Mouse (Mus musculus) hindbrain, embryonic 14.5 days (tissue): Measurements from ENCODE around the gene Max. TPM values are rescaled to one million over a fixed set of nuclear protein-coding genes. Genes with fewer than 3 reads are reported as not detected.

Experiments used
- ATAC-seq: fragments of 200-750 bp; cut with Nextera tagmentation; 2 replicates; pipeline ENCODE4 v1.8.0; 2017; ENCODE audit warnings: moderate number of reproducible peaks, mild to moderate bottlenecking, moderate TSS enrichment, moderate library complexity; ENCODE audit not compliant: low FRiP score
- DNase-seq: peaks from one replicate; pipeline ENCODE4 v3.0.0-alpha.2; 2015; ENCODE audit warnings: low spot score
- H3K27ac ChIP-seq: fragments of 300-500 bp; sonication (generic); 2 replicates; pipeline ENCODE4 v1.5.1; 2014; ENCODE audit warnings: mild to moderate bottlenecking, moderate library complexity
- H3K27me3 ChIP-seq: fragments of 300-500 bp; sonication (generic); 2 replicates; pipeline ENCODE4 v1.6.1; 2014; ENCODE audit warnings: mild to moderate bottlenecking, low read length, mixed read lengths; ENCODE audit not compliant: control insufficient read depth, insufficient read depth
- H3K36me3 ChIP-seq: fragments of 300-500 bp; sonication (generic); replicated peaks from 2 replicates; pipeline ENCODE4 v1.6.1; 2014; ENCODE audit not compliant: control insufficient read depth, insufficient read depth
- H3K4me1 ChIP-seq: fragments of 300-500 bp; sonication (generic); replicated peaks from 2 replicates; pipeline ENCODE4 v1.6.1; 2014; ENCODE audit warnings: antibody characterized with exemption, low read length, mixed read lengths; ENCODE audit not compliant: control insufficient read depth, insufficient read depth
- H3K4me2 ChIP-seq: fragments of 300-500 bp; sonication (generic); replicated peaks from 2 replicates; pipeline ENCODE4 v1.6.1; 2014; ENCODE audit warnings: mild to moderate bottlenecking, moderate library complexity
- H3K4me3 ChIP-seq: fragments of 300-500 bp; sonication (generic); replicated peaks from 2 replicates; pipeline ENCODE4 v1.5.1; 2014; ENCODE audit warnings: mild to moderate bottlenecking, low read length
- H3K9ac ChIP-seq: fragments of 300-500 bp; sonication (generic); 2 replicates; pipeline ENCODE4 v1.6.1; 2014
- H3K9me3 ChIP-seq: fragments of 300-500 bp; sonication (generic); 2 replicates; pipeline ENCODE4 v1.6.1; 2016; ENCODE audit warnings: low read length; ENCODE audit not compliant: control insufficient read depth
- WGBS: fragments of 180-500 bp; shearing (Covaris S2); extraction: QIAGEN DNeasy Blood & Tissue Kit; methylation state at CpG from one replicate; pipeline ENCODE4 v1.1.7; 2014; 5-methylcytosine and 5-hydroxymethylcytosine counted together
- polyA plus RNA-seq: library from polyadenylated mRNA; unstranded; fragments of >200 nt; fragmentation: Nextera tagmentation; extraction: Ambion mirVana; gene quantifications from 2 replicates; pipeline ENCODE4 v1.2.1, GENCODE M21; 2014

Gene Max
- polyA plus RNA-seq, 1 experiment from 2014 or later, result 47.6 TPM

DNA sequence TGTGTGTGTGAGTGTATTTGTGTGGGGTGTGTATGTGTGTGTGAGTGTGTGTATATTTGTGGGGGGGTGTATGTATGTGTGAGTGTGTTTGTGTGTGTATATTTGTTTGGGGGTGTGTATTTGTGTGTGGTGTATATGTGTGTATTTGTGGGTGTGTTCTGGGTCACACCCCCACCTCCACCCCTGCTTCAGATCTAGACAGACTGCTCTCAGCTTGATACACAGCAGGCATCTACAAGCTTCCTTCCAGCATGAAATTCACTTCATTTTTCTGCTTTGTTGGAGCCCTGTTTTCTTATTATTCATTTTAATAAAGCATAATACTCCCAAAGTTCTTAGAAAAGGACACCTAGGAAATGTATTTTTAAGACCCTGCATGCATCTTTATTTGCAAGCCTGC, 63.9 kb downstream of the Max start:
- H3K9me3 ChIP-seq, result no peaks in the 10 kb centered on the region
- H3K9ac ChIP-seq, result no peak overlapping the region
- no peak overlapping the region for H3K4me3 ChIP-seq
- H3K27me3 ChIP-seq, result no peaks in the 10 kb centered on the region
- no peak overlapping the region for H3K27ac ChIP-seq
- 0 out of 2 replicates have a peak, but pooled peaks cover 4% of the 10 kb centered on the region for H3K4me1 ChIP-seq
- DNase-seq, result no peak
- ATAC-seq, result no peak
- no peak overlapping the region for H3K4me2 ChIP-seq
- H3K36me3 ChIP-seq, result peaks cover 6% of the 10 kb centered on the region; the same call in 1 of the 2 replicates

DNA sequence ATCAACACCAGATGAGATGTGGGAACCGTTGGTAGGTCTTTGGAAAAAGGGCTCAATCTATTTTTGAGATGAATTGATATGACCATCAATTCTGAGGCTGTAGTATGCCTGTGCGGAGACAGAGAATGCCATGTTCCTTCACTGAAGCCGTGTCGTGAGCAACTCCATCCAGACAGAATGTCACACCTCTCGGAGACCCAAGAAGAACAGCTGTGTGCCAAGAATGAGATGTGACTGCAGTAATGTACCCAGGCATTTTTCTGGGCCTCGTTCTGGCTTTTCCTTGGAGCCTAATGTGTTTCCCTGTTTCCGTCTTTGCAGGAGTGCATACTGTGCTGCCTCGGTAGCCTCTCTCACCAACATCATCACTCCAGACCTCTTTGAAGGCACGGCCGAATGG, 65.0 kb downstream of the Max start:
- no peaks in the 10 kb centered on the region for H3K9me3 ChIP-seq
- DNase-seq, result no peak
- H3K4me2 ChIP-seq, result no peak overlapping the region
- 0 out of 2 replicates have a peak, but pooled peaks cover 4% of the 10 kb centered on the region for H3K4me1 ChIP-seq
- H3K9ac ChIP-seq, result no peak overlapping the region
- no peak overlapping the region for H3K27ac ChIP-seq
- no peak overlapping the region for H3K4me3 ChIP-seq
- no peak for ATAC-seq
- WGBS, result 88% methylated on average over 10 of the region's 10 CpGs
- no peaks in the 10 kb centered on the region for H3K27me3 ChIP-seq
- peaks cover 6% of the 10 kb centered on the region for H3K36me3 ChIP-seq

DNA sequence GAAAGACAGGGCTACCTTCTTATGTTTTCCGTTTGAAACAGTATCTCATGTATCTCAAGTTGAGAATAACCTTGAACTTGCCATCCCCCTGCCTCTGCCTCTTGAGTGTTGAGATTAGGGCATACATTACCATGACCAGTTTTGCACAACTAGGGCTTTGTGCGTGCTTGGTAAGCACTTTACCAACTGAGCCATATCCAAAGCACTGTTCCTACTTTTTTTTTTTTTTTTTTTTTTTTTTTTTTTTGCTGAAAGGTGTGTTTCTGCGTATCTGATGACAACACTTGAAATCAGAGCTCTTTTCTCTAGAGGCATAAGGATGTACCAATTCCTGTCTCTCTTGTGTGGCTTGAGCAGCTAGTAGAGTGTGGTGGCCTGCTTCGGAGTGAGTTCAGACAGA, 65.4 kb downstream of the Max start:
- no peak overlapping the region for H3K27ac ChIP-seq
- WGBS, result 96% methylated on average over 4 of the region's 4 CpGs
- H3K4me1 ChIP-seq, result 0 out of 2 replicates have a peak, but pooled peaks cover 4% of the 10 kb centered on the region
- no peak for DNase-seq
- no peak overlapping the region for H3K9ac ChIP-seq
- H3K4me2 ChIP-seq, result no peak overlapping the region
- ATAC-seq, result no peak
- peaks cover 6% of the 10 kb centered on the region for H3K36me3 ChIP-seq
- H3K27me3 ChIP-seq, result no peaks in the 10 kb centered on the region
- no peaks in the 10 kb centered on the region for H3K9me3 ChIP-seq
- H3K4me3 ChIP-seq, result no peak overlapping the region

DNA sequence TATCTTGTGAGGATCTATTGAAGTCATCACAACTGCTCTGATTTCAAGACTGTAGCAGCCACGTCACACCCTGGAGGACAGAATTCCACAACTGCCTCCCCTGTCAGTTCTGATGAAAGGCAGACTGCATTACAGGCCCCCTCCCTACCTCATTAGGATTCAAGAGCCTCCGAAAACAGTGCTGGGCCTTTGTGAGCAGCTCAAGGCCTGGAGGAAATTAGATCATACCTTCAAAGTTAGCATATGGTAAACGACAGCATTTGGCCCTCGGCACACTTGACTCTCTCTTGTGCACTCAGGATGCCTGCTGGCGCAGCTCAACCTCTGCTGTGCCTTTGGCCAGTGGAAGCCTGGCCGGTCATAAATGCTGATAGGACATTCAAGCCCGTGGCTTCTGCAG, 66.2 kb downstream of the Max start:
- H3K9me3 ChIP-seq, result no peaks in the 10 kb centered on the region
- H3K4me1 ChIP-seq, result peaks cover 4% of the 10 kb centered on the region; the same call in 1 of the 2 replicates
- H3K27ac ChIP-seq, result no peak overlapping the region; the same call in 1 of the 2 replicates
- H3K4me2 ChIP-seq, result no peak overlapping the region
- ATAC-seq (0 out of 2 replicates have a peak, but pooled peaks have one; percentile 57), DNase-seq (no peak)
- H3K36me3 ChIP-seq, result no peaks in the 10 kb centered on the region; the same call in none of the 2 replicates
- H3K9ac ChIP-seq, result no peak overlapping the region
- no peaks in the 10 kb centered on the region for H3K27me3 ChIP-seq
- WGBS, result 35% methylated on average over 7 of the region's 7 CpGs
- H3K4me3 ChIP-seq, result no peak overlapping the region

DNA sequence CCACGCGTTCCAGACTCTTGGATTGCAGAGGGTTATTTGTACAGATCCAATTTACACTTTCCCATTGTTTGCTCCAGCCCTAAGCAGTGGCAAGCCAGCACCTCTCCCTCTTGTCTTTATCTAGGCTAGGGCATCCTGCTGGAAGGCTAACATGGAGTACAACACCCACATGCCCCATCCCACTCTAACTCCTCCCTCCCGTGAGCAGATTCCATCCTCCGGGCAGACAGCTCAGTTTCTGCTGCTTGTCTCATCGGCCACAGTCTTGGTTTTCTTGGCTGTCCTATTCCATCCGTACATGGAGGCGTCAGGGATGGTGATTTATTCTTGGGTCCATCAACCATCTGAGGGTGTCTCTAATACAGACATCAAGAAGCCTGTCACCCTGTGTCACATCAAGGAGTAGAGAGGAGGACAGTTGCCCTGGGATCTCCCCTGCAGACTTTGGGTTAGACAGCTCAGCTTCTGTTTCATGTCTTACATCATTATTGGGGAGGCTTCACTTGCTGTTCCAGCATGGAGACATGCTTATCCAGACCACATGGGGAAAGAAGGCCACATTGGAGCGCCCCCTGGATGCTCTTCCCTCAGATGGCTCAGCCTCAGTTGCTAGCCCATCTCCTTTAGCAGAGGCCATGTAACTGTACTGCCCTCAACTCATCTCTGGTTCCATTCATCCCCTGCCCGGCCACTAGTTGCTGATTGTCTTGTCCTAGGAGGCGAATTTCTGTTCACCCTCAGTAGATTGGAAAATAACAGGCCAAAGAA, 67.0 kb downstream of the Max start:
- Histone ChIP-seq H3K27me3 (no peaks in the 10 kb centered on the region), H3K4me1 (peaks cover 4% of the 10 kb centered on the region; the same call in 1 of the 2 replicates), H3K4me2 (no peak overlapping the region), H3K4me3 (no peak overlapping the region), H3K27ac (no peak overlapping the region; the same call in 1 of the 2 replicates), H3K36me3 (no peaks in the 10 kb centered on the region; the same call in none of the 2 replicates), H3K9me3 (no peaks in the 10 kb centered on the region), H3K9ac (no peak overlapping the region)
- ATAC-seq (no peak), DNase-seq (no peak)
- 82% methylated on average over 10 of the region's 10 CpGs for WGBS

DNA sequence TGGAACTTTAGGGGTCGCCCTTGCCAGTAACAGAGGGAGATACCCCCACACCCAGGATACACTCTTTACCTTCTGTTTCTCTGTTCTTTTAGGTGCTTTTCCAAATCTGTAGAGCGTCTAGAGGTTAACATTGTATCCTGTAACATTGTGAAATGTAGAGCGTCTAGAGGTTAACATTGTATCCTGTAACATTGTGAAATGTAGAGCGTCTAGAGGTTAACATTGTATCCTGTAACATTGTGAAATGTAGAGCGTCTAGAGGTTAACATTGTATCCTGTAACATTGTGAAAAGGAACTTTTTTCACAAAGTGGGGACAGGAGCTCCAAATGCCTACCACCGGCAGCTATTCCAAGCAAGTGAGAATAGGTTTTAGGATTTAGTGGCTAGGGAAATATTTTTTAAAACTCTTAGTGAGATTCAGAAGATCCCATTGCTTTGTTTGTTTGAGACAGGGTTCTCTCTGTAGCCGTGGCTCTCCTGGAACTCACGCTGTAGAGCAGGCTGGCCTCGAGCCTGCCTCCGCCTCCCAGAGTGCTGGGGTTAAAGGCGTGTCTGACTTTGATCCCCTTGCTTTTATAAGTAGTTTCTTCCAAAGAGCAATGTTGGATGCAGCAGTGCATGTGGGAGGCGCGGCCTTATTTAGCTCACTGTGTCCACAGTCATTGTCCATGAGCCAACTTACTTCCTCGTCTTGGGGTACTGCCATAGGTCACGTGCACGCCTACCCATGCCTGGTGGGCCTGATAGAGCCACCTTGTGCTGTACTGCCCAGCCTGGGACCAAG, 68.9 kb downstream of the Max start:
- Histone ChIP-seq H3K9ac (no peak overlapping the region), H3K27me3 (no peaks in the 10 kb centered on the region), H3K4me2 (no peak overlapping the region), H3K4me3 (no peak overlapping the region), H3K27ac (no peak overlapping the region), H3K4me1 (peaks cover 4% of the 10 kb centered on the region; the same call in 1 of the 2 replicates), H3K9me3 (no peaks in the 10 kb centered on the region), H3K36me3 (peaks cover 6% of the 10 kb centered on the region)
- DNase-seq, result no peak
- 92% methylated on average over 16 of the region's 16 CpGs for WGBS
- no peak for ATAC-seq

DNA sequence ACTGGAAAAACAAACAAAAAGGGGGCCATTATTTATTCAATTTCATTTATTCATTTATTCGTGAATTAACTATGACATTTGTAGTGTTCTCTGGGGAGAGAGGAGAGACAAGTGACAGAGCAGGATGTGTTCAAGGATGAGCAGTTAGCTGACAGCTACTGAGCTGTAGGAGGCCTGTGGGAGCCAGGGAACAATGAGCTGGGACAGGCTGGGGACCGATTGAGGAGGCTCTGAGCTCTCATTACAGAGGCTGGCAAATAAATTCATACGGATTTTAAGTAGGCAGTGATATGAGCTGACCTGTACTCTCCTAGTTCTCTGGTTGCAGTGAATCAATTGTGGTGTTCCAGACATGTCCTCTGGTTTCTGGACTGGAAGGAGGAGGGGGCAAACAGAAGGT, 70.8 kb downstream of the Max start:
- H3K4me2 ChIP-seq, result no peak overlapping the region
- DNase-seq, result no peak

DNA sequence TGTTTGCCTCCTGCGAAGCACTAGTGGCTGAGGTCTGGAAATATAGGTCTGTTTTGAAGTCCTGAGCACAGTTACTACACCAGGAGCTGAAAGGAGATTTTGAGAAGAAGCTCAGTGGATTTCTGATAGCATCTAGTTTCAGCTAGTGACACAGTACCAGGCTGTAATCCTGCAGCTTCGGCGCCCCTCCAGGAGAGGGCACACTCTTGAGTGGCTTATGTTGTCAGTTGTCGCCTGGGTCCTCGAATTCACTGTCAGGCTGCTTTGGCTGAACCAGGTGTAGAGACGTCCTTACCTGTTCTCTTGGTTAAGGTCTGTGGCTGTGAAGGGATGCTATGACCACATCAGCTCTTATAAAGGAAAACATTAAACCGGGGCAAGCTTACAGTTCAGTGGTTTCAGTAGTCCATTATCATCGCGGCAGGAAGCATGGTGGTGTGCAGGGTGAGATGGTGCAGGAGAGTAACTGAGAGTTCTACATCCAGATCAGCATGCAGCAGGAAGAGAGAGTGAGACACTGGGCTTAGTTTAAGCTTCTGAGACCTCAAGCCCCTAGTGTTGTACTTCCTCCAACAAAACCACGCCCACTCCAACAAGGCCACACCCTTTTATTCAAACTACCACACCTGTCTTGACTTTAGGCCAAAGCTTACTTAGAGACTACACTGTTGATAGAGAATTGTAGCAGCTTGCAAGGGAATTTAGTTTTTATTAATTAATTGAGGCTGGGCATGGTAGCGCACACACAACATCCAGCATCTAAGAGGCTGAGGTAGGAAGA, 72.4 kb downstream of the Max start:
- H3K9me3 ChIP-seq, result no peaks in the 10 kb centered on the region
- H3K27ac ChIP-seq, result no peak overlapping the region
- DNase-seq (no peak), ATAC-seq (no peak)
- no peaks in the 10 kb centered on the region; the same call in 1 of the 2 replicates for H3K4me1 ChIP-seq
- WGBS, result 88% methylated on average over 11 of the region's 11 CpGs
- no peak overlapping the region for H3K4me3 ChIP-seq
- H3K4me2 ChIP-seq, result no peak overlapping the region
- H3K36me3 ChIP-seq, result peaks cover 6% of the 10 kb centered on the region
- no peak overlapping the region for H3K9ac ChIP-seq
- H3K27me3 ChIP-seq, result no peaks in the 10 kb centered on the region

More for the DNA sequence above, 70.8 kb downstream of the Max start:
- Histone ChIP-seq H3K27ac (no peak overlapping the region), H3K9me3 (no peaks in the 10 kb centered on the region), H3K9ac (no peak overlapping the region), H3K4me3 (no peak overlapping the region), H3K27me3 (no peaks in the 10 kb centered on the region), H3K4me1 (peaks cover 4% of the 10 kb centered on the region; the same call in 1 of the 2 replicates), H3K36me3 (peaks cover 6% of the 10 kb centered on the region)
- WGBS, result 44% methylated on average over 3 of the region's 3 CpGs
- peak; percentile 64; the same call in 1 of the 2 replicates for ATAC-seq

DNA sequence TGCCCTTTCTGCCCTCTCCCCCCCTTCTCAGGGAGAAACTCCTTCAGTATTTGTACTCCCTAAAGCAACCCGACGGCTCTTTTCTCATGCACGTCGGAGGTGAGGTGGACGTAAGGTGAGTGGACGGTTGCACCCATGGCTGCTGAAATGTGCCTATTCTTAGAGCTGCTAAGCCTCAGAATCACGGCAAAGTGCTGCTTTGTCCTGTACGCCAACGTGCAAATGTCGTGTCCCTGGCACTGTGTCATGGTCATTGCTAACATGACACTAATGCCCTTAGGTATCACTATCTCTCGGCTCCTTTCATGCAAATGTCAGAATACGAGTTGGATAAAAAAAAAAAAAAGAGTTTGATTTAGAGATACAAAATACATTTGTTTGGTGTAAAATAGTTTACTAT, 74.1 kb downstream of the Max start:
- DNase-seq (no peak), ATAC-seq (no peak)
- Histone ChIP-seq H3K36me3 (peaks cover 6% of the 10 kb centered on the region), H3K4me1 (no peaks in the 10 kb centered on the region; the same call in 1 of the 2 replicates), H3K4me2 (no peak overlapping the region), H3K9ac (no peak overlapping the region), H3K27ac (no peak overlapping the region), H3K9me3 (no peaks in the 10 kb centered on the region), H3K27me3 (no peaks in the 10 kb centered on the region), H3K4me3 (no peak overlapping the region)
- 96% methylated on average over 12 of the region's 12 CpGs for WGBS
